ENCODE assay signal across 12 mouse cellular contexts in the genomic region with DNA sequence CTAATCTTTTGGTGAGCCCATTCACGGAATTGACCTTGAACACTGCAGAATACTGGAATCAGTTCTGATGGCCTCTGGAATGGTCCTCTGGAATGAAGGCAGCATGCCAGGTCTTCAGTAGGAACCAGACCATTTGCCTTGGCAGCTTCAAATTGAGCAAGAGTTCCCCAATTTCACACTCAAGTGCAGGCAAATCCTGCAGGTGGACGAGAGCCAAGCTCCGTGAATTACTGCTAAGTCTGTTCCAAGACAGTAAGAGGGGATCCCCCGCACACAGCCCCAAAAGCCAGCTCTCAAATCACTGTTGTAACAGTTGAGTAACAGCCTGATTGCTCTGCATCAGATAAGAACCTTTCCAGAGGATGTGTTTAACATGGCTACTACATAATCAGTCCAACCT. TPM values are rescaled to one million over a fixed set of nuclear protein-coding genes. Genes with fewer than 3 reads are reported as not detected.
DNase-seq lines count a peak whose midpoint lies in the region.
"Had no signal": no experiment of that assay in that cellular context is flagged by ENCODE, and none has a peak within 500 bp of the region (broad histone marks: within the 10 kb centered on the region; RNA-seq: fewer than 3 reads in every experiment).

No protein-coding gene starts in this region.

- intact Hi-C loops in left cerebral cortex, postnatal 4 days (cut with DNase I), result no loop called here

- peak; percentile 66 to 72 for DNase-seq in cerebellum, postnatal 14 days
- no peak for DNase-seq in cerebellum, adult 9-11 months
- peak; percentile 80 for DNase-seq in left cerebral cortex, postnatal 4 days
- no peak for DNase-seq in left cerebral cortex, adult 11 months (ENCODE audit: low spot score)
- peak; percentile 18 for DNase-seq in NIH3T3 (ENCODE audit: low read depth)
- peak; percentile 14 for DNase-seq in lung, postnatal 10 days
- no peak for DNase-seq in T-cell, adult 2 months (ENCODE audit: low spot score)
- no peak for DNase-seq in layer of hippocampus, adult 8-10 months (ENCODE audit: low spot score in 2 of 2)
- DNase-seq: forebrain, postnatal 0 days; kidney, adult 8-10 months had no signal

RNA-seq across cellular contexts. Expression of a gene that starts 42.9 kb away (rescaled TPM):
- total RNA-seq in left cerebral cortex, postnatal 4 days (2021), result 1 to 10 TPM; 4.0 to 4.5 TPM
- 10 to 100 TPM in 1 of 4 experiments, 1 to 10 TPM in 3; 4.8 to 10.1 (median 7.5) TPM for total RNA-seq in layer of hippocampus, adult 8-10 months (2022)
- total RNA-seq: heart, adult 8-10 months; MEL had no signal

Comparison
In these comparisons a context has a peak if more than half of its experiments do, and no peak if none do; other contexts are left out.
1. DNase-seq: peak in cerebellum, postnatal 14 days (2 of 2), left cerebral cortex, postnatal 4 days (single experiment), NIH3T3 (single experiment) and lung, postnatal 10 days (single experiment); none in cerebellum, adult 9-11 months (single experiment), left cerebral cortex, adult 11 months (single experiment), T-cell, adult 2 months (single experiment) and layer of hippocampus, adult 8-10 months (0 of 2).